Mouse (Mus musculus) embryo, embryonic 9.5 days (tissue): ENCODE measurements around the gene Dmrtb1.

Experiments used
- DNase-seq: peaks from one replicate; pipeline ENCODE4 v3.0.0-alpha.2; 2017; ENCODE audit errors: extremely low spot score

Gene Dmrtb1

GRCm38 (mm10) chr4:107684130-107684529 is at the start of gene Dmrtb1:
Dmrtb1 (minus strand) TSS chr4:107684230.
- DNase-seq: no peak

GRCm38 (mm10) chr4:107733603-107734002 is 49.6 kb upstream of the Dmrtb1 start:
- no peak for DNase-seq

- peak; percentile 50 for DNase-seq
Measured at GRCm38 (mm10) chr4:107732624-107733023, 48.6 kb upstream of the Dmrtb1 start.

GRCm38 (mm10) chr4:107732182-107732581 is 48.2 kb upstream of the Dmrtb1 start:
- peak; percentile 45 for DNase-seq

GRCm38 (mm10) chr4:107731088-107731465 is 47.0 kb upstream of the Dmrtb1 start:
- DNase-seq: no peak

GRCm38 (mm10) chr4:107730391-107731087 is 46.5 kb upstream of the Dmrtb1 start:
- DNase-seq: no peak

GRCm38 (mm10) chr4:107725432-107725831 is 41.4 kb upstream of the Dmrtb1 start:
- DNase-seq: no peak

- DNase-seq: no peak
Measured at GRCm38 (mm10) chr4:107720043-107720830, 36.2 kb upstream of the Dmrtb1 start.

GRCm38 (mm10) chr4:107719161-107719560 is 35.1 kb upstream of the Dmrtb1 start:
- DNase-seq: no peak

GRCm38 (mm10) chr4:107718720-107719119 is 34.7 kb upstream of the Dmrtb1 start:
- DNase-seq: no peak

GRCm38 (mm10) chr4:107717718-107718313 is 33.8 kb upstream of the Dmrtb1 start:
- no peak for DNase-seq

- DNase-seq: no peak
Measured at GRCm38 (mm10) chr4:107716754-107717299, 32.8 kb upstream of the Dmrtb1 start.

GRCm38 (mm10) chr4:107706884-107707283 is 22.9 kb upstream of the Dmrtb1 start:
- DNase-seq: no peak

GRCm38 (mm10) chr4:107704185-107704584 is 20.2 kb upstream of the Dmrtb1 start:
- DNase-seq: peak; percentile 24

GRCm38 (mm10) chr4:107701679-107702078 is 17.6 kb upstream of the Dmrtb1 start:
- no peak for DNase-seq

- peak; percentile 59 for DNase-seq
Measured at GRCm38 (mm10) chr4:107701116-107701515, 17.1 kb upstream of the Dmrtb1 start.

GRCm38 (mm10) chr4:107699271-107699670 is 15.2 kb upstream of the Dmrtb1 start:
- no peak for DNase-seq

- no peak for DNase-seq
Measured at GRCm38 (mm10) chr4:107693816-107694215, 9.8 kb upstream of the Dmrtb1 start.

GRCm38 (mm10) chr4:107688213-107688612 is 4.2 kb upstream of the Dmrtb1 start:
- DNase-seq: peak; percentile 50

- DNase-seq: no peak
Measured at GRCm38 (mm10) chr4:107687127-107687526, 3.1 kb upstream of the Dmrtb1 start.

GRCm38 (mm10) chr4:107683006-107683756 is 849 bp downstream of the Dmrtb1 start:
- DNase-seq: no peak
